Mouse (Mus musculus) limb, embryonic 11.5 days (tissue): ENCODE data around the gene Cyp2w1. TPM values are rescaled to one million over a fixed set of nuclear protein-coding genes. Genes with fewer than 3 reads are reported as not detected.
"Not testable (repeated sequence)": the region's sequence is repeated elsewhere in the genome, so short reads cannot be mapped to it uniquely, and the experiment has no call there.

Experiments
- ATAC-seq: fragments of 200-750 bp; cut with Nextera tagmentation; 2 replicates; pipeline ENCODE4 v1.8.0; 2017; ENCODE audit warnings: low read depth; ENCODE audit not compliant: insufficient number of reproducible peaks, low FRiP score, low TSS enrichment
- DNase-seq: peaks from one replicate; pipeline ENCODE4 v3.0.0-alpha.2; 2015; ENCODE audit warnings: low spot score
- H3K27ac ChIP-seq: fragments of 300-500 bp; sonication (generic); replicated peaks from 2 replicates; pipeline ENCODE4 v1.5.1; 2014; ENCODE audit warnings: low read depth, mild to moderate bottlenecking, low read length
- H3K27me3 ChIP-seq: fragments of 300-500 bp; sonication (generic); 2 replicates; pipeline ENCODE4 v1.6.1; 2014; ENCODE audit warnings: mild to moderate bottlenecking, low read length, mixed read lengths; ENCODE audit not compliant: control insufficient read depth, insufficient read depth
- H3K36me3 ChIP-seq: fragments of 300-500 bp; sonication (generic); 2 replicates; pipeline ENCODE4 v1.6.1; 2014; ENCODE audit warnings: mild to moderate bottlenecking, low read length, moderate library complexity, mixed read lengths; ENCODE audit not compliant: control insufficient read depth, insufficient read depth
- H3K4me1 ChIP-seq: fragments of 300-500 bp; sonication (generic); 2 replicates; pipeline ENCODE4 v1.6.1; 2014; ENCODE audit warnings: low read length, mixed read lengths; ENCODE audit not compliant: control insufficient read depth, insufficient read depth
- H3K4me2 ChIP-seq: fragments of 300-500 bp; sonication (generic); 2 replicates; pipeline ENCODE4 v1.6.1; 2014; ENCODE audit warnings: low read depth, mild to moderate bottlenecking, moderate library complexity; ENCODE audit not compliant: severe bottlenecking
- H3K4me3 ChIP-seq: fragments of 300-500 bp; sonication (generic); 2 replicates; pipeline ENCODE4 v1.5.1; 2014; ENCODE audit warnings: low read depth, low read length
- H3K9ac ChIP-seq: fragments of 300-500 bp; sonication (generic); 2 replicates; pipeline ENCODE4 v1.6.1; 2014; ENCODE audit warnings: mild to moderate bottlenecking, low read length
- H3K9me3 ChIP-seq: fragments of 300-500 bp; sonication (generic); 2 replicates; pipeline ENCODE4 v1.6.1; 2016; ENCODE audit warnings: low read length; ENCODE audit not compliant: control insufficient read depth
- WGBS: fragments of 180-500 bp; shearing (Covaris S2); extraction: QIAGEN DNeasy Blood & Tissue Kit; methylation state at CpG from one replicate; pipeline ENCODE4 v1.1.7; 2014; 5-methylcytosine and 5-hydroxymethylcytosine counted together
- polyA plus RNA-seq: library from polyadenylated mRNA; unstranded; fragments of >200 nt; fragmentation: Nextera tagmentation; extraction: Ambion mirVana; gene quantifications from 2 replicates; pipeline ENCODE4 v1.2.1, GENCODE M21; 2014

Gene Cyp2w1
- polyA plus RNA-seq, 1 experiment from 2014 or later: not detected

DNA sequence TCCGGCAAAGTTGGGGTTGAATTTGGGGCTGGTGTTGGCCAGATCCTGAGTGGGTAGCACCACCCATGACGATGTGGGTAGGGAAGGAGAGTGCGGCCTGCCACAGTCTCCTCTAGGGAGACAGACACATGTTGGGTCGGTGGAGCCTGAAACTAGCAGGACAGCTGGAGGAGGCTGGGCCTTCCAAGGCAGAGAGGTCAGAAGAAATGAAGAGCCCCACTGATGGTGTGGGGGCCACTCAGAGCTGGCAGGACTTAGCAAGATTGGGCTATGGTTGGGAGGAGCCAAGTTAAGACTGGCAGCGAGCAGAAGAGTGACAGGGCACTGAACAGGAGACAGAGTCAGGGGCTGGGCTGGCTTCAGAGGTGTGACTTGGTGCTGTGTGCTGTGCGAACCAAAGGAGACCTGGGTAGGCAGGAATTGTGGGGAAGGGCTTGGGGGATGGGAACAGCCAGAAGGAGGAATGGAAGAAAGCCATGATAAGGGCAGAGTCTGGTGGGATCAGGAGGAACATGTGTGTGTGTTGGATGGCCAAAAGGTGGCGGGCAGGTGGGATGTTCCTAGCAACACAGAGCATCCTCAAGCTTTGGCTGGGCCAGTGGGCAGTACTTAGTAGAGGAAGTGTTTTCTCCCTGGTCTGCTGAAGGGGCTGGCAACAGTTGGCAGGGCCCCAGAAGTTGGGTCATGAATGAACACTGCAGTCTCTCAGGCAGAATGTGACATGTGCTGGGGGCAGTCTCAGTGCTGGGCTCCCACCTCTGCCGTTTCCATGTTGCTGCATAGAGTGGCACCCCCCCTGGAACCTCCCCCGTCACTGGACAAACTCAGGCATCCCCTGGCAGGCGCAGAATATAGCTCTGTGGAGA is 35.1 kb downstream of the Cyp2w1 start:
- Histone ChIP-seq H3K27me3 (no peaks in the 10 kb centered on the region), H3K27ac (peak overlapping the region; percentile 86), H3K4me3 (no peak overlapping the region), H3K4me1 (peaks cover 32% of the 10 kb centered on the region), H3K4me2 (0 out of 2 replicates have a peak overlapping the region, but pooled peaks have one; percentile 15), H3K9ac (no peak overlapping the region), H3K36me3 (no peaks in the 10 kb centered on the region), H3K9me3 (no peaks in the 10 kb centered on the region)
- DNase-seq (no peak), ATAC-seq (peak; percentile 32)
- 60% methylated on average over 10 of the region's 10 CpGs for WGBS

DNA sequence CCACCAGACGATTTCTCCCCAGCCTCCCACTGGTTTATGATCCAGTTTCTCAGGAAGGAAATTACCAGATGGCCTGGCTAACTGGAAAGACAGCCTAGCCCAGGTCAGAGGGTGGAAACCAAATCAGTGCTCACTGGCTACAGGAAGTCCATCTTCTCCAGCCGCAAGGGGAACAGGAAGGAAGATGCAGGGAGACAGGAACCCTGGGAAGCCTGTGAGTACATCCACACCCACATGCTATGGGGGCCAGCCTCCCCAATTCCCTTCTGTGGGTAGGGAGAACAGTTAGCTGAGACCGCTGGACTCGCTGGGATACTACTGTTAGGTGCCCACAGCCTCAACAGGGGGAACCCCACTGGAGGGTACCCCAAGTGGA is 35.8 kb downstream of the Cyp2w1 start:
- H3K4me3 ChIP-seq: no peak overlapping the region
- 43% methylated on average over 4 of the region's 4 CpGs for WGBS
- H3K9ac ChIP-seq: no peak overlapping the region
- 0 out of 2 replicates have a peak overlapping the region, but pooled peaks have one; percentile 15 for H3K4me2 ChIP-seq
- H3K9me3 ChIP-seq: no peaks in the 10 kb centered on the region
- no peak for ATAC-seq
- H3K27ac ChIP-seq: peak overlapping the region; percentile 86
- DNase-seq: peak; percentile 48
- no peaks in the 10 kb centered on the region; the same call in 1 of the 2 replicates for H3K36me3 ChIP-seq
- H3K4me1 ChIP-seq: peaks cover 32% of the 10 kb centered on the region
- H3K27me3 ChIP-seq: no peaks in the 10 kb centered on the region

DNA sequence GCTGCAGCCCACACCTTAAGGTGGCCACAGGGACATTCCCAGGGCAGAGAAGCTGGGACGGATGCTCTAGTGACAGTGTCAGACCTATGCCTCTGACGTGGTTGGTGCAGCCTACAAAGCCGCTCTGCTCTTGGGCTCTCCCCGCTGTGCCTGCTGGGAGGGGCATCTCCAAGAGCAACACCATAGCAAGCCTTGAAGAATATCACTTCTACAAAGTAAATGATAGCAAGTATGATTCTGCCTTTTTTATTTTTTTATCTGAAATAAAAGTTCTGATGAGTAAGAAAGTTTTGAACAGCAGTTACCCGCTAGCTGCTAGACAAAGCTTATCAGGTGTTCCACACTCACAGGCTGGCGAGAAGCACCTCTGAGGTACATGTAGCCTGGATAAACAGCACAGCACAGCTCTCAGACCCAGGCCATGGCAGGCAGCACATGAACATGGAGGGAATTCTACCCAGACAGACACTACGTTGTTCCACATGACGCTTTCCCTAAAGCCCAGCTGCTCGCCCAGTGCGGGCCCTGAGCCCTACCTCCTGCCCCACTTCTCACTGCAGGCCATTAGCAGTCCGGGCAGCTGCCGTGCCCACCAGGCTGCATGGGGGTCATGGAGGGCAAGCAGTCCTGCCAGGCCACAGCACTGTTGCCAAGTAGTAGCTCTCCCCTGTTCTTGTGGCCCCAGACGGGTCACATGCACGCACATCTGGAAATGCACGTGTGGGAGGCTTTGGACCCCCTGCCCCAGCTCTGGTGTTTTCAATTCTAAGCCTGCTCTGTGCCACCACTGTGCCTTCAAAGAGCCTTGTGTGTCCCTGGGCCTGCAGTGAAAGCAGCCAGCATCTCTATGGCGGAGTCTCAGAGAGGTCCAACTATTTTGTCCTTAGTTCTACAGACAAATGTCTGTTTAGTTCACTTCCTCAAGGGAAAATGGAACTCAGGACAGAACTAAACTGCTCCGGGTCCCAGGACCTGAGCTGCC is 36.6 kb downstream of the Cyp2w1 start:
- Histone ChIP-seq H3K27ac (peak overlapping the region; percentile 86), H3K27me3 (no peaks in the 10 kb centered on the region), H3K9me3 (no peaks in the 10 kb centered on the region), H3K9ac (no peak overlapping the region; the same call in 1 of the 2 replicates), H3K4me3 (no peak overlapping the region), H3K36me3 (no peaks in the 10 kb centered on the region; the same call in 1 of the 2 replicates), H3K4me1 (peaks cover 32% of the 10 kb centered on the region), H3K4me2 (no peak overlapping the region)
- ATAC-seq: peak; percentile 14; the same call in 1 of the 2 replicates
- peak; percentile 44 for DNase-seq
- WGBS: 59% methylated on average over 17 of the region's 17 CpGs

DNA sequence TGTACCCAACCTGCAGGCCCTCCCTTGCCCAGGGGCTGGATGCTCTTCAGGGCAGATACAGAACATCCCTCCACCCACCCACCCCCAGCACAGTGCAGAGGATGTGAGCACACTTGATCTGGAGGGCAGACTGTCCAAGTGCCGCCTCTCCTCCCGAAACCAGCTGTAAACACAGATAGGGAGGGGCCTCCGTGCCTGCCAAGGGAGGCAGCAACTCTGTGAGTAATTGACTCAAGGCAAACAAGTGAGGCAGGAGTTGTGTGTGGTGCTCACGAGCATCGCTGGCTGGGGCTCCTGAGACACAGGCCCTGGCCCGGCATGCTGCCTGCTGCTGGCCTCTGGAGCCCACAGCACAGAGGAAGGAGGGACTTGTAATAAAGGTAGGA is 37.3 kb downstream of the Cyp2w1 start:
- WGBS: 8% methylated on average over 6 of the region's 6 CpGs
- Histone ChIP-seq H3K9me3 (no peaks in the 10 kb centered on the region), H3K27ac (peak overlapping the region; percentile 86), H3K4me3 (no peak overlapping the region), H3K27me3 (no peaks in the 10 kb centered on the region), H3K4me2 (no peak overlapping the region), H3K36me3 (no peaks in the 10 kb centered on the region; the same call in 1 of the 2 replicates), H3K9ac (no peak overlapping the region), H3K4me1 (peaks cover 32% of the 10 kb centered on the region)
- ATAC-seq: no peak
- DNase-seq: peak; percentile 55

DNA sequence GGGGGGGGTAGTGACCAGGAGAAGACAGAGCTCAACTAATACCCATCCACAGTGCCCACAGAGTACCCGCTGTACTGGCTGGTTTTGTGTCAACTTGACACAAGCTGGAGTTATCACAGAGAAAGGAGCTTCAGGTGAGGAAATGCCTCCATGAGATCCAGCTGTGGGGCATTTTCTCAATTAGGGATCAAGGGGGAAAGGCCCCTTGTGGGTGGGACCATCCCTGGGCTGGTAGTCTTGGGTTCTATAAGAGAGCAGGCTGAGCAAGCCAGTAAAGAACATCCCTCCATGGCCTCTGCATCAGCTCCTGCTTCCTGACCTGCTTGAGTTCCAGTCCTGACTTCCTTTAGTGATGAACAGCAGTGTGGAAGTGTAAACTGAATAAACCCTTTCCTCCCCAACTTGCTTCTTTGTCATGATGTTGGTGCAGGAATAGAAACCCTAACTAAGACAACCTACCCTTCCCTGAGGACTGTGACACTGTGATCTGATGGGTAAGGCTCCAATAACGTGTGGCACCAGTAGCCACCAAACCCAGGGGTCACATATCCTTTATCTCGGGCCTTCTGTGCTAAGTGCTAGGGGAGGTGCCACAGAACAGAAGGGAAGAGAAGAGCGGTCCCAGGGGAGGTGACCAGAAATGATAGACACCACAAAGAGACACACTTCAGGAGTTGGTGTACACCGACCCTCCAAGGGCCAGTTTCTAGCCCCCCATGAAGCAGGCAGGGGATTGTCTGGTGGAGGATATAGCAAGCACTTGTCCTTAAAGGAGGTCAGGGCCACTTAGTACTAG is 38.1 kb downstream of the Cyp2w1 start:
- ATAC-seq, DNase-seq, H3K9me3 ChIP-seq, H3K36me3 ChIP-seq, H3K27me3 ChIP-seq, H3K27ac ChIP-seq, H3K4me3 ChIP-seq, H3K4me2 ChIP-seq: not testable (repeated sequence)
- H3K4me1 ChIP-seq: peaks cover 32% of the 10 kb centered on the region
- 78% methylated on average over 5 of the region's 5 CpGs for WGBS
- 0 out of 2 replicates have a peak overlapping the region, but pooled peaks have one; percentile 7 for H3K9ac ChIP-seq

DNA sequence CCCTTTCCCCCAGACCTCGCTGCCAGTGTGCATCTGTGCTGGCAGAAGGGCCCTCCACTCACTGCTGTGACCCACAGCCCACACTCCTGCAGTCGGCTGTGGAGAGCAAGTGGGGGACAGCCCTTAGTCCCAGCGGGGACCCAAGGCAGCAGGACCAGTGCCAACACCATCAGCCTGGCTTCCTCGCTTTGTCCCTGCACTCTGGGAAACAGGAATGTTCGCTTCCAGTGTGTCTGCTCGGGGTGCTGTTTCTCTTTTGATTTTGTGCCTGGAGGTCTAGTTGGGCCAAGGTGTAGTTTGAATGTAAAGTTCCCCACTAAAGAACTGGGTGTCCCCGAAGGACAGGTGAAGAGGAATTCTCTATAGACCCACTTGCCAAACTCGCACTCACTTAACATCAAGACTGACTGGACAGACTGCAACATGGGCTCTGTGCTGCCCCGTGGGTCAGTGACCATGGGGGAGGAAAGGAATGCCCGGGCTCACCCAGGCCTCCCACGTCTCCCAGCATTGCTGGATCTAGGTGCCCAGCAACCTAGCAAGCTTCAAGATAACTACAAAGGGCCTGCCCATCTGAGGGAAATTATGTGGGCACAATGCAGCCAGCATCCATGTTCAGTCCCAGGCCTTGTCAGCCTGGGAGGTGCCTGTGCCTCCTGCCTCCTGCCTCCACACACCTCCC is 39.0 kb downstream of the Cyp2w1 start:
- peak overlapping the region; percentile 7; the same call in 1 of the 2 replicates for H3K9ac ChIP-seq
- no peak overlapping the region for H3K27ac ChIP-seq
- H3K36me3 ChIP-seq: no peaks in the 10 kb centered on the region; the same call in 1 of the 2 replicates
- no peak for DNase-seq
- peaks cover 32% of the 10 kb centered on the region for H3K4me1 ChIP-seq
- 85% methylated on average over 11 of the region's 11 CpGs for WGBS
- H3K27me3 ChIP-seq: no peaks in the 10 kb centered on the region
- H3K4me2 ChIP-seq: no peak overlapping the region
- H3K4me3 ChIP-seq: no peak overlapping the region
- H3K9me3 ChIP-seq: no peaks in the 10 kb centered on the region
- no peak for ATAC-seq

DNA sequence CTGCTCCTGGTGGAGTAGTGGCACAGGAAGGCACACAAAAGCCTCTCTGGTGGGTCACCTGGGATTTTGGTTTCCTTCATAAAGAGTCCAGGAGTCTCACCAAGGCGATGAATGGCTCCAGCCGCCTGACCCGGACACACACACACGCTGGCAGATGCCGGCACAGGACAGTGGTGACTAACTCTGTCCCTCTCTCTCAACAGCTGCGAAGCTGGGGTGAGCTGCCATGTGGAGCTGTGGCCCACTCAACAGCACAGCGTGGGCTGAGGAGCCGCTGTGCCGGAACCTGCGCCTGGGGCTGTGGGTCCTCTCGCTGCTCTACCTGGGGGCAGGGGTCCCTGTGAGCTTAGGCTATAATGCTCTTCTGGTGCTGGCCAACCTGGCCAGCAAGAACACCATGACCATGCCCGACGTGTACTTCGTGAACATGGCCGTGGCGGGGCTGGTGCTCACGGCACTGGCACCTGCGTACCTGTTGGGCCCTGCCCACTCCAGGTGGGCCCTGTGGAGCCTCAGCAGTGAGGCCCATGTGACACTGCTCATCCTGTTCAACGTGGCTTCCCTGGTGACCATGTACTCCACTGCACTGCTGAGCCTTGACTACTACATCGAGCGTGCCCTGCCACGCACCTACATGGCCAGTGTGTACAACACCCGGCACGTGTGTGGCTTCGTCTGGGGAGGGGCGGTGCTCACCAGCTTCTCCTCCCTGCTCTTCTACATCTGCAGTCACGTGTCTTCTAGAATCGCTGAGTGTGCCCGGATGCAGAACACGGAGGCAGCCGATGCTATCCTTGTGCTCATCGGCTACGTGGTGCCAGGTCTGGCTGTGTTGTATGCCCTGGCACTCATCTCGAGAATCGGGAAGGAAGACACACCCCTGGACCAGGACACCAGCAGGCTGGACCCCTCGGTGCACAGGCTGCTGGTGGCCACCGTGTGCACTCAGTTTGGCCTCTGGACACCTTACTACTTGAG is 40.1 kb downstream of the Cyp2w1 start:
- Histone ChIP-seq H3K27ac (no peak overlapping the region), H3K36me3 (no peaks in the 10 kb centered on the region; the same call in 1 of the 2 replicates)

More for the DNA sequence above, 40.1 kb downstream of the Cyp2w1 start:
- Histone ChIP-seq H3K4me2 (no peak overlapping the region), H3K9ac (no peak overlapping the region), H3K4me3 (no peak overlapping the region), H3K9me3 (no peaks in the 10 kb centered on the region), H3K4me1 (peaks cover 26% of the 10 kb centered on the region), H3K27me3 (no peaks in the 10 kb centered on the region)
- no peak for DNase-seq
- ATAC-seq: no peak
- 94% methylated on average over 37 of the region's 37 CpGs for WGBS
